Mouse (Mus musculus): ENCODE data around the gene Gm28539. TPM values are rescaled to one million over a fixed set of nuclear protein-coding genes. Genes with fewer than 3 reads are reported as not detected.

Gene Gm28539
- polyA plus RNA-seq (2012; rRNA removed): not detected in 2 replicates

DNA sequence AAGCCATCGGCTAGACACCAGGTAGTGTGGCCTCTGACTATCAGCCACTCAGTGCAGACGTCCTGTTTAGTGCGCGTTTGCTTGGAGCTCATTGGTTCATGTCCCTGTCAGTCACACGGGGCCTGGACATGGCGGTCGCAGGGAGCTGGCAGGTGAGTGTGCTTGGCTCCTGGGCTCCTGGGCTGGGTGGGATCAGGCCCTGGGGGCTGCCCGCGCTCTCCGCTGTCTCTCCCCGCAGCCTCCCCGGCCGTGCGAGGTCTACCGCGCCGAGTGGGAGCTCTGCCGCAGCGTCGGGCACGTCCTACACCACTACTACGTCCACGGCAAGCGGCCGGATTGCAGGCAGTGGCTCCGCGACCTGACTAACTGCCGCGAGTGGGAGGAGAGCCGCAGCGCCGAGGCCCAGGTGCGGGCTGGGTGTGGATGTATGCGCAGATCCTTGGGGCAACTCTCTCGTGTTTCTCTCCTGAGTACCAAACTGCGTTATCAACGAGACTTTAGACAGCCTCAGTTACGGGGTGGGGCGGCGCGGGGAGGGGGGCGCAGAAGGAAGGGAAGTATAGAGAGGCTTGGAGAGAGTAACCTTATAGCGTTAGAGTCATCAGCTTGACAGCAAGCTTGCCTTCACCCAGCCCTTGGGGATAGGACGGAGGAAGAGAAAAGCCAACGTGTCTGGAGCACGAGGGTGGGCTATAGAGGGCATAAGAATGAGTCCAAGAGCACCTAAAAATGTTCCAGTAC lies at the start of gene Gm28539, which contains the start of gene 2510002D24Rik:
Gene Gm28539, plus strand, starts transcription at position 117 of the 741 bp plus-strand sequence.
Gene 2510002D24Rik, plus strand, starts transcription at position 111 of the 741 bp plus-strand sequence.

DNA sequence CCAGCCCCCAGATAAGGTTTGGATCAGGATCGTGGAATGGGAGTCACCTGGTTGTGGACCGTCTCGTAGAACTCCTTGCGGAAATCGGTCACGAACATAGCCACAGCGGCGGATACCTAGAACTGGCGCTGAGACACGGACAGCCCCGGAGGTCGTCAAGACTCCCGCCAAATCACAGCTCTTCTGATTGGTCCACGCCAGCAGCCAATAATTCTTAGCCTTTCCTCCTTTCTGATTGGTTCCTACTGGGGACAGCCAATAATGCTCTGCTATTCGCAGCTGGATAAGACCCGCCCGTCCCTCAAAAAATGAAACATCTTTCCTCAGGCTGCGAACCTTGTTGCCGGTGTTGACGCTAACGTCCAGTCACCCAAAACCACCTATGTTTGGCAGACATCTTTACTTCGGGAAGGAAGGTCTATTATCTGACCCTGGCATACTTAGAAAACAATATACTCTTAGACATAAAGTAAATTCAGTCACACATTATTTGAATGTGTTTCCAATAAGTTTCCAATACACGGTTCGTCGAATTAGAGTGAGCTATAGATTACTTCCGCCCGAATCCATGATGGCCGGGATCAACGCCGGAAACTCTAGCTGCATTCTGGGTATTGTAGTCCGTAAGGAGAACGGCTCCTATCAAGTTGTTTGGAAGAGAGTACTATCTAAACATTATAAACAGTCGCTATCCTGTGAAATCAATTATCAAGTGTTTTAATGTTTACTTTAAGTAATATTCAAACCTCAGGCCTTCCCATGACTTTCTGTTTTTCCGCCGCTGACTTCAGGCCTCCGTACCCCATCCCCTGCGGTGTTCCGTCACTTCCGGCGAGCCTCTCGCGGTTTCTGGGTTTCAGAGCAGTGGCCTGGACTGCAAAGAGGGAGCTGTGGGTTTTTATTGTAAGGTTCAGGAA lies 24.7 kb upstream of the Gm28539 start, which contains the start of the genes Ufd1 and Cdc45:
Gene Ufd1, plus strand, starts transcription at position 312 of the 917 bp plus-strand sequence.
Gene Cdc45, minus strand, starts transcription at position 520 of the 917 bp plus-strand sequence.

DNA sequence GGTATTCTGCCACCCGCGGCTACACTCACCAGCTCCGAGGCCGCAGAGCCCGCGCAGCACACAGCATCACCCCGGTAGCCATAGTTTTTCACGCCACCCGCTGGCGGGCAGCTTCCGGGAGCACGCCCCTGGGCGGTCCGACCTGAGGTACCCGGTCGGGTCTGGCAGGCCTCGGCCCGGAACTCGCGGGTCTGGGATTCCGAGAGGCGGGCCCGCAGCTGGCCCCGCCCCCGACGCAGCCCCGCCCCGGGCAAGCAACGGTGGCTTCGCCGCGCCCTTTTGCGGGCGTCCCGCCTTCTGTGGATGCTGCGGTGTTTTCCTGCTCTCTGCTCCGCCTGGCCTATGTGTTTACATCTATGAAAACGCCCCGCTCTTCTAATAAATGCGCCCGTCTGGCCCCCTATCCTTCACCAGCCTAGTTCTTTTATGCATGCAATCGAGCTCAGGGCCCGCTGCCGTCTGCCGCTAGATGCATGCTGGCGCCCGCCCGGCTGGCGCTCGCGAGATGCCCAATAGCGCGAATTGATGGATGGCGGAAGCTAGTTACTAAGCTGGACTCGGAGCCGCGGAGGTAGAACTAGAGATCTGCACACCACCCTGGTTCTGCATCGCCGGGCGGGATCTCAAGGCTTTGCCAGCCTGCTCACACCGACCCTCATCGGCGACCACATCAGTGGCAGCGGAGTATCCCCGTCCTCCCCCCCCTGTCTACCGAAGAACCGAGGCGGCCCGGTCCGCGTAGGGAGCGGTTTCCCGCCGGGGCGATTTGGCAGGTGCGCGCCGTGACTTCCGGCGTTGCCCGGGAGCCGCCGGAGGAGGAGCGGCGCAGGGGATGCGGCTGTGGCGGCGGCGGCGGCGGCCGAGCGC lies 40.3 kb downstream of the Gm28539 start, which contains the start of the genes Mrpl40 and Hira:
Gene Mrpl40, minus strand, starts transcription at position 421 of the 867 bp plus-strand sequence.
Gene Hira, plus strand, starts transcription at position 596 of the 867 bp plus-strand sequence.

Other genes starting within 250 kb of the Gm28539 start
- gene Tbx1, start 245.9 kb upstream of the Gm28539 start, polyA plus RNA-seq (2012; rRNA removed): 0.01 and 0.07 TPM in 2 replicates
- gene Gp1bb, start 214.2 kb upstream of the Gm28539 start, polyA plus RNA-seq (2012; rRNA removed): 12.3 and 14.7 TPM in 2 replicates
- gene Gm49601, start 210.2 kb upstream of the Gm28539 start, polyA plus RNA-seq (2012; rRNA removed): 0.70 and 0.88 TPM in 2 replicates
- gene Sept5, start 206.6 kb upstream of the Gm28539 start, polyA plus RNA-seq (2012; rRNA removed): 2.0 and 2.3 TPM in 2 replicates
- gene Cldn5, start 59.7 kb upstream of the Gm28539 start, polyA plus RNA-seq (2012; rRNA removed): 5.8 and 6.1 TPM in 2 replicates
- gene Ufd1, start 24.8 kb upstream of the Gm28539 start, polyA plus RNA-seq (2012; rRNA removed): 21.2 and 22.7 TPM in 2 replicates
- gene Cdc45, start 24.6 kb upstream of the Gm28539 start, polyA plus RNA-seq (2012; rRNA removed): 45.0 and 48.6 TPM in 2 replicates
- gene 2510002D24Rik, start within 50 bp of the Gm28539 start, polyA plus RNA-seq (2012; rRNA removed): 19.5 and 21.9 TPM in 2 replicates
- gene Mrpl40, start 40.3 kb downstream of the Gm28539 start, polyA plus RNA-seq (2012; rRNA removed): 22.4 and 22.5 TPM in 2 replicates
- gene Hira, start 40.5 kb downstream of the Gm28539 start, polyA plus RNA-seq (2012; rRNA removed): 19.7 and 23.2 TPM in 2 replicates

Data from liver, embryonic 14 days (tissue).